Mouse (Mus musculus): ENCODE data around the gene Rgp1.
"Not testable (repeated sequence)": the region's sequence is repeated elsewhere in the genome, so short reads cannot be mapped to it uniquely, and the experiment has no call there.

Gene Rgp1

GRCm38 (mm10) chr4:43593453-43593852 is 14.9 kb downstream of the Rgp1 start:
- no peak for DNase-seq (ENCODE audit: low read depth, low spot score)

GRCm38 (mm10) chr4:43596597-43596996 is 18.1 kb downstream of the Rgp1 start:
- not testable (repeated sequence) for DNase-seq (ENCODE audit: low read depth, low spot score)

GRCm38 (mm10) chr4:43598200-43598599 is 19.7 kb downstream of the Rgp1 start:
- DNase-seq (ENCODE audit: low read depth, low spot score): no peak

- DNase-seq (ENCODE audit: low read depth, low spot score): no peak
These were observed 20.3 kb downstream of the Rgp1 start for GRCm38 (mm10) chr4:43598650-43599380.

- no peak for DNase-seq (ENCODE audit: low read depth, low spot score)
These were observed 21.9 kb downstream of the Rgp1 start for GRCm38 (mm10) chr4:43600195-43600934.

GRCm38 (mm10) chr4:43604099-43604498 is 25.6 kb downstream of the Rgp1 start:
- DNase-seq (ENCODE audit: low read depth, low spot score): no peak

GRCm38 (mm10) chr4:43604751-43605685 is 26.5 kb downstream of the Rgp1 start:
- DNase-seq (ENCODE audit: low read depth, low spot score): no peak

GRCm38 (mm10) chr4:43612534-43612933 is 34.0 kb downstream of the Rgp1 start:
- DNase-seq (ENCODE audit: low read depth, low spot score): no peak

GRCm38 (mm10) chr4:43613060-43613730 is 34.7 kb downstream of the Rgp1 start:
- no peak for DNase-seq (ENCODE audit: low read depth, low spot score)

GRCm38 (mm10) chr4:43620146-43620778 is 41.7 kb downstream of the Rgp1 start:
- DNase-seq (ENCODE audit: low read depth, low spot score): no peak

GRCm38 (mm10) chr4:43629106-43629817 is 50.7 kb downstream of the Rgp1 start:
- no peak for DNase-seq (ENCODE audit: low read depth, low spot score)

- DNase-seq (ENCODE audit: low read depth, low spot score): peak; percentile 73
These were observed 51.6 kb downstream of the Rgp1 start for GRCm38 (mm10) chr4:43630030-43630581.

GRCm38 (mm10) chr4:43630671-43631045 is 52.1 kb downstream of the Rgp1 start:
- DNase-seq (ENCODE audit: low read depth, low spot score): no peak

- no peak for DNase-seq (ENCODE audit: low read depth, low spot score)
These were observed 52.8 kb downstream of the Rgp1 start, which contains the start of gene Npr2 for GRCm38 (mm10) chr4:43631046-43631955. TSS of gene Npr2 (plus strand) at chr4:43631935.

- no peak for DNase-seq (ENCODE audit: low read depth, low spot score)
These were observed 53.7 kb downstream of the Rgp1 start for GRCm38 (mm10) chr4:43631956-43632920.

- DNase-seq (ENCODE audit: low read depth, low spot score): no peak
These were observed 54.8 kb downstream of the Rgp1 start for GRCm38 (mm10) chr4:43633296-43633695.

GRCm38 (mm10) chr4:43633736-43634135 is 55.2 kb downstream of the Rgp1 start:
- no peak for DNase-seq (ENCODE audit: low read depth, low spot score)
